Mouse (Mus musculus) midbrain, postnatal 0 days (tissue): ENCODE data around the gene Hectd2. TPM values are rescaled to one million over a fixed set of nuclear protein-coding genes. Genes with fewer than 3 reads are reported as not detected.

Experiments used
- ATAC-seq: fragments of 200-750 bp; cut with Nextera tagmentation; 2 replicates; pipeline ENCODE4 v1.8.0; 2017; ENCODE audit warnings: moderate number of reproducible peaks, mild to moderate bottlenecking, moderate TSS enrichment, moderate library complexity; ENCODE audit not compliant: low FRiP score
- DNase-seq: peaks from one replicate; pipeline ENCODE4 v3.0.0-alpha.2; 2015; ENCODE audit warnings: low spot score
- H3K27ac ChIP-seq: fragments of 300-500 bp; sonication (generic); 2 replicates; pipeline ENCODE4 v1.5.1; 2014; ENCODE audit warnings: low read depth, mild to moderate bottlenecking, low read length, mixed read lengths
- H3K27me3 ChIP-seq: fragments of 300-500 bp; sonication (generic); 2 replicates; pipeline ENCODE4 v1.6.1; 2014; ENCODE audit warnings: low read length, control low read depth, mixed read lengths; ENCODE audit not compliant: insufficient read depth
- H3K36me3 ChIP-seq: fragments of 300-500 bp; sonication (generic); 2 replicates; pipeline ENCODE4 v1.6.1; 2014; ENCODE audit warnings: low read length, control low read depth, mixed read lengths; ENCODE audit not compliant: insufficient read depth
- H3K4me1 ChIP-seq: fragments of 300-500 bp; sonication (generic); 2 replicates; pipeline ENCODE4 v1.6.1; 2014; ENCODE audit warnings: mild to moderate bottlenecking, control low read depth, antibody characterized with exemption, low read length, mixed read lengths; ENCODE audit not compliant: insufficient read depth
- H3K4me2 ChIP-seq: fragments of 300-500 bp; sonication (generic); 2 replicates; pipeline ENCODE4 v1.6.1; 2014; ENCODE audit warnings: low read depth, mild to moderate bottlenecking, low read length, mixed read lengths; ENCODE audit not compliant: poor library complexity, severe bottlenecking
- H3K4me3 ChIP-seq: fragments of 300-500 bp; sonication (generic); 2 replicates; pipeline ENCODE4 v1.5.1; 2014; ENCODE audit warnings: low read depth, mild to moderate bottlenecking, low read length, moderate library complexity
- H3K9ac ChIP-seq: fragments of 300-500 bp; sonication (generic); replicated peaks from 2 replicates; pipeline ENCODE4 v1.6.1; 2014; ENCODE audit warnings: mild to moderate bottlenecking, low read length, moderate library complexity, mixed read lengths; ENCODE audit not compliant: poor library complexity, severe bottlenecking
- H3K9me3 ChIP-seq: fragments of 300-500 bp; sonication (generic); 2 replicates; pipeline ENCODE4 v1.6.1; 2016; ENCODE audit warnings: low read length, control low read depth
- CTCF ChIP-seq: IDR thresholded peaks from 2 replicates; pipeline ENCODE4 v1.5.1; 2016; ENCODE audit warnings: antibody characterized with exemption, mild to moderate bottlenecking
- WGBS: fragments of 180-500 bp; shearing (Covaris S2); extraction: QIAGEN DNeasy Blood & Tissue Kit; methylation state at CpG from one replicate; pipeline ENCODE4 v1.1.7; 2014; 5-methylcytosine and 5-hydroxymethylcytosine counted together
- polyA plus RNA-seq: library from polyadenylated mRNA; unstranded; fragments of >200 nt; fragmentation: Nextera tagmentation; extraction: Ambion mirVana; gene quantifications from 2 replicates; pipeline ENCODE4 v1.2.1, GENCODE M21; 2015
- total RNA-seq: library from RNA; depleted of rRNA; stranded (reverse); fragments of >200 nt; gene quantifications from 2 replicates; pipeline ENCODE4 v1.2.3, GENCODE M21; 2014

Hectd2 gene
- total and polyA plus RNA-seq, 2 experiments from 2014 or later, result 8.1 to 31.7 TPM

GRCm38 (mm10) chr19:36575159-36575558 lies 20.7 kb downstream of the Hectd2 start:
- 93% methylated on average over 6 of the region's 6 CpGs for WGBS
- DNase-seq (no peak), ATAC-seq (no peak)
- H3K4me3 ChIP-seq, result no peak overlapping the region
- H3K9ac ChIP-seq, result no peak overlapping the region
- H3K9me3 ChIP-seq, result no peaks in the 10 kb centered on the region
- no peaks in the 10 kb centered on the region for H3K36me3 ChIP-seq
- H3K27me3 ChIP-seq, result no peaks in the 10 kb centered on the region
- no peak for TF ChIP-seq CTCF
- H3K27ac ChIP-seq, result no peak overlapping the region
- no peak overlapping the region for H3K4me2 ChIP-seq
- H3K4me1 ChIP-seq, result no peaks in the 10 kb centered on the region

GRCm38 (mm10) chr19:36580874-36581273 lies 26.4 kb downstream of the Hectd2 start:
- Histone ChIP-seq H3K36me3 (no peaks in the 10 kb centered on the region), H3K4me1 (no peaks in the 10 kb centered on the region), H3K9ac (no peak overlapping the region), H3K27me3 (no peaks in the 10 kb centered on the region), H3K9me3 (no peaks in the 10 kb centered on the region), H3K4me3 (no peak overlapping the region), H3K4me2 (no peak overlapping the region), H3K27ac (no peak overlapping the region)
- ATAC-seq (no peak), DNase-seq (no peak)
- TF ChIP-seq CTCF, result no peak
- WGBS, result 85% methylated on average over 3 of the region's 3 CpGs

GRCm38 (mm10) chr19:36582116-36582515 lies 27.7 kb downstream of the Hectd2 start:
- Histone ChIP-seq H3K36me3 (no peaks in the 10 kb centered on the region), H3K4me1 (no peaks in the 10 kb centered on the region), H3K9me3 (no peaks in the 10 kb centered on the region), H3K4me2 (no peak overlapping the region), H3K4me3 (no peak overlapping the region), H3K27ac (no peak overlapping the region), H3K9ac (no peak overlapping the region), H3K27me3 (no peaks in the 10 kb centered on the region)
- no peak for TF ChIP-seq CTCF
- DNase-seq (no peak), ATAC-seq (no peak)
- WGBS, result 96% methylated on average over 1 of the region's 1 CpGs

- no peak; the same call in 1 of the 2 replicates for TF ChIP-seq CTCF
- ATAC-seq (no peak), DNase-seq (no peak)
- H3K27me3 ChIP-seq, result no peaks in the 10 kb centered on the region
- H3K9me3 ChIP-seq, result no peaks in the 10 kb centered on the region
- WGBS, result 98% methylated on average over 1 of the region's 1 CpGs
- H3K4me1 ChIP-seq, result no peaks in the 10 kb centered on the region
- no peak overlapping the region for H3K27ac ChIP-seq
- H3K4me2 ChIP-seq, result no peak overlapping the region
- no peak overlapping the region for H3K9ac ChIP-seq
- H3K4me3 ChIP-seq, result no peak overlapping the region
- no peaks in the 10 kb centered on the region for H3K36me3 ChIP-seq
These were observed 31.1 kb downstream of the Hectd2 start for GRCm38 (mm10) chr19:36585505-36585904.

GRCm38 (mm10) chr19:36594409-36594808 lies 40.0 kb downstream of the Hectd2 start:
- no peak overlapping the region for H3K4me3 ChIP-seq
- no peak for TF ChIP-seq CTCF
- H3K27ac ChIP-seq, result no peak overlapping the region
- H3K4me2 ChIP-seq, result no peak overlapping the region
- no peaks in the 10 kb centered on the region for H3K4me1 ChIP-seq
- no peaks in the 10 kb centered on the region for H3K27me3 ChIP-seq
- no peaks in the 10 kb centered on the region for H3K9me3 ChIP-seq
- DNase-seq, result no peak
- no peak for ATAC-seq
- 0 out of 2 replicates have a peak, but pooled peaks cover 3% of the 10 kb centered on the region for H3K36me3 ChIP-seq
- no peak overlapping the region for H3K9ac ChIP-seq
- 94% methylated on average over 1 of the region's 1 CpGs for WGBS

GRCm38 (mm10) chr19:36601869-36602268 lies 47.4 kb downstream of the Hectd2 start:
- Histone ChIP-seq H3K9ac (no peak overlapping the region), H3K27me3 (no peaks in the 10 kb centered on the region), H3K4me2 (no peak overlapping the region), H3K9me3 (no peaks in the 10 kb centered on the region), H3K36me3 (0 out of 2 replicates have a peak, but pooled peaks cover 3% of the 10 kb centered on the region), H3K4me3 (no peak overlapping the region), H3K4me1 (no peaks in the 10 kb centered on the region), H3K27ac (no peak overlapping the region)
- 87% methylated on average over 8 of the region's 8 CpGs for WGBS
- DNase-seq (no peak), ATAC-seq (no peak)
- TF ChIP-seq CTCF, result no peak
